Mouse (Mus musculus) spleen, postnatal 36 days (tissue): ENCODE measurements around the gene Acaca.
A peak's percentile ranks its signal among the peaks of the same experiment; 100 is the strongest.

Experiments
- DNase-seq, 2 experiments: peaks; one replicate each; pipeline ENCODE4 v3.0.0; 2022; ENCODE audit warnings: low spot score in 2 of 2, mixed read lengths in 1 of 2

Gene Acaca

GRCm38 (mm10) chr11:84243562-84243961, 114.1 kb downstream of the Acaca start:
- DNase-seq = peak; percentile 23 to 38

- no peak for DNase-seq
Measured at GRCm38 (mm10) chr11:84247370-84247769, 117.9 kb downstream of the Acaca start.

GRCm38 (mm10) chr11:84251170-84251569, 121.7 kb downstream of the Acaca start:
- no peak for DNase-seq

GRCm38 (mm10) chr11:84252425-84252824, 123.0 kb downstream of the Acaca start:
- DNase-seq = no peak

GRCm38 (mm10) chr11:84255879-84256278, 126.4 kb downstream of the Acaca start:
- no peak for DNase-seq

- no peak for DNase-seq
Measured at GRCm38 (mm10) chr11:84258053-84258710, 128.7 kb downstream of the Acaca start.

GRCm38 (mm10) chr11:84264490-84264889, 135.0 kb downstream of the Acaca start:
- DNase-seq = no peak

GRCm38 (mm10) chr11:84268068-84268467, 138.6 kb downstream of the Acaca start:
- DNase-seq = no peak

GRCm38 (mm10) chr11:84270511-84270910, 141.0 kb downstream of the Acaca start:
- no peak for DNase-seq

GRCm38 (mm10) chr11:84271948-84272347, 142.5 kb downstream of the Acaca start:
- no peak for DNase-seq

- DNase-seq = no peak
Measured at GRCm38 (mm10) chr11:84272574-84272973, 143.1 kb downstream of the Acaca start.

- no peak for DNase-seq
Measured at GRCm38 (mm10) chr11:84276979-84277378, 147.5 kb downstream of the Acaca start.

- no peak for DNase-seq
Measured at GRCm38 (mm10) chr11:84281280-84281679, 151.8 kb downstream of the Acaca start.

GRCm38 (mm10) chr11:84282944-84283703, 153.7 kb downstream of the Acaca start:
- DNase-seq = no peak

GRCm38 (mm10) chr11:84290781-84291180, 161.3 kb downstream of the Acaca start:
- peak in 1 of 2 experiments; percentile 4 for DNase-seq

GRCm38 (mm10) chr11:84292532-84292931, 163.1 kb downstream of the Acaca start:
- no peak for DNase-seq

GRCm38 (mm10) chr11:84293288-84293687, 163.8 kb downstream of the Acaca start:
- DNase-seq = no peak

- DNase-seq = no peak
Measured at GRCm38 (mm10) chr11:84296337-84296736, 166.9 kb downstream of the Acaca start.

GRCm38 (mm10) chr11:84305474-84305873, 176.0 kb downstream of the Acaca start:
- DNase-seq = no peak

- DNase-seq = no peak
Measured at GRCm38 (mm10) chr11:84306158-84306742, 176.8 kb downstream of the Acaca start.

- no peak for DNase-seq
Measured at GRCm38 (mm10) chr11:84324032-84324752, 194.7 kb downstream of the Acaca start.

GRCm38 (mm10) chr11:84327086-84327485, 197.6 kb downstream of the Acaca start:
- DNase-seq = no peak
